Mouse (Mus musculus) brain, embryonic 14.5 days (tissue): Measurements from ENCODE around the gene Plp2.

Experiments
- CTCF ChIP-seq: fragments of 200-500 bp; IDR thresholded peaks from 2 replicates; pipeline ENCODE4 v1.5.1; 2012; ENCODE audit warnings: inconsistent platforms, mild to moderate bottlenecking, moderate library complexity, borderline replicate concordance; ENCODE audit not compliant: insufficient read depth, insufficient read length; ENCODE audit errors: extremely low read depth
- POLR2A ChIP-seq: fragments of 200-500 bp; IDR thresholded peaks from 2 replicates; pipeline ENCODE4 v1.6.1; 2012; ENCODE audit warnings: mild to moderate bottlenecking, inconsistent platforms, borderline replicate concordance; ENCODE audit not compliant: poor library complexity, insufficient read depth, insufficient read length, severe bottlenecking; ENCODE audit errors: extremely low read depth

GRCm38 (mm10) chrX:7675001-7675380 lies 3.8 kb upstream of the Plp2 start:
- no peak for TF ChIP-seq CTCF
- no peak for TF ChIP-seq POLR2A
